Mouse (Mus musculus): ENCODE results near the gene Mrpl49. TPM values are rescaled to one million over a fixed set of nuclear protein-coding genes. Genes with fewer than 3 reads are reported as not detected.

The Mrpl49 gene
- polyA plus RNA-seq, 1 experiment: 14.8 TPM

DNA sequence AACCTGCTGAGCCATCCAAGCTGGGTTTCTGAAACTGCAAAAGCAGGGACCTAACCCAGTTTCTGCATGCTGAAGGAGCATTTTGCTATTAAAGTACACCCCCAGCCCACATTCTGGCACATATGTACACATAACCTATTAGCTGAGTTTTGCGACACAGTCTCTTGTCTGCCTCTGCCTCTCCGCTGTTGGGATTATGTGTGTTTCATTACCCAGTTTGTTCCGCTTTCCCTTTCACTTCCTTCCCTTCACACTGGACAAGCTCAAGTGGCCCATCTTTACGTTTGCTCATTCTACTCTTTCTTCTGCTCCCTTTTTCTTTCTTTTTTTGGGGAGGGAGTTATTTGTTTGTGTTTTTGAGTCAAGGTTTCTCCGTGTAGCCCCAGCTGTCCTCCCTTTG lies 16.3 kb upstream of the Mrpl49 start:
- Histone ChIP-seq H3K36me3 (ENCODE audit: control insufficient read depth, insufficient read depth, low read length) (peaks cover 32% of the 10 kb centered on the region), H3K4me1 (ENCODE audit: control insufficient read depth, insufficient read depth, insufficient read length, low read length) (peaks cover 7% of the 10 kb centered on the region), H3K27ac (ENCODE audit: insufficient read depth, low read depth, low read length) (peak overlapping the region; percentile 17; the same call in 1 of the 2 replicates), H3K27me3 (ENCODE audit: control insufficient read depth, insufficient read depth, low read length) (no peaks in the 10 kb centered on the region), H3K4me3 (ENCODE audit: low read depth, low read length) (no peak overlapping the region)
- 92% methylated on average over 5 of the region's 5 CpGs for WGBS
- TF ChIP-seq POLR2A (IDR thresholded peaks at IDR 0.05; ENCODE audit: low read depth, low read length) (no peak), CTCF (IDR thresholded peaks at IDR 0.05; ENCODE audit: extremely low read depth, insufficient read length, insufficient replicate concordance, low read depth, low read length) (no peak)

DNA sequence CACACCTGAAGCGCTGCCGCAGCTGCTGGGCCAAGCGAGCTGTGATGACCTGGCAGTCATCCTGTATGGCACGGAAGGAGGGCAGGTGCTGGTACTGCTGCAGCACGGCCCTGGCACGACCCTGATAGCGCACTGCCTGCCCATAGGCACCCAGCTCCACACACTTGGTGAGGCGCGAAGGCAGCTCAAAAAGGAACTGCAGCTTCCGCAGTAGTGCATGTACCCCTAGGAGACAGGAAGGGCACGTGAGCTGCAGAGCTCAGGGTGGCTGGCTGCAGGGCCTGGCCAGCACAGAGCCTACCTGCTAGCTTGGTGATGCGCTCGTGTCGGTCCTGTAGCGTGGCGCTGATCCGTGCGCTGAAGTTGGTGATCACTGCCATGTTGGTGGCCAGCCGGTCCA lies 13.7 kb upstream of the Mrpl49 start:
- H3K27ac ChIP-seq (ENCODE audit: insufficient read depth, low read depth, low read length): no peak overlapping the region
- peaks cover 11% of the 10 kb centered on the region for H3K4me1 ChIP-seq (ENCODE audit: control insufficient read depth, insufficient read depth, insufficient read length, low read length)
- H3K27me3 ChIP-seq (ENCODE audit: control insufficient read depth, insufficient read depth, low read length): no peaks in the 10 kb centered on the region
- no peak overlapping the region for H3K4me3 ChIP-seq (ENCODE audit: low read depth, low read length)
- H3K36me3 ChIP-seq (ENCODE audit: control insufficient read depth, insufficient read depth, low read length): peaks cover 33% of the 10 kb centered on the region
- WGBS: 95% methylated on average over 19 of the region's 19 CpGs
- no peak for TF ChIP-seq POLR2A (IDR thresholded peaks at IDR 0.05; ENCODE audit: low read depth, low read length)
- no peak for TF ChIP-seq CTCF (IDR thresholded peaks at IDR 0.05; ENCODE audit: extremely low read depth, insufficient read length, insufficient replicate concordance, low read depth, low read length)

DNA sequence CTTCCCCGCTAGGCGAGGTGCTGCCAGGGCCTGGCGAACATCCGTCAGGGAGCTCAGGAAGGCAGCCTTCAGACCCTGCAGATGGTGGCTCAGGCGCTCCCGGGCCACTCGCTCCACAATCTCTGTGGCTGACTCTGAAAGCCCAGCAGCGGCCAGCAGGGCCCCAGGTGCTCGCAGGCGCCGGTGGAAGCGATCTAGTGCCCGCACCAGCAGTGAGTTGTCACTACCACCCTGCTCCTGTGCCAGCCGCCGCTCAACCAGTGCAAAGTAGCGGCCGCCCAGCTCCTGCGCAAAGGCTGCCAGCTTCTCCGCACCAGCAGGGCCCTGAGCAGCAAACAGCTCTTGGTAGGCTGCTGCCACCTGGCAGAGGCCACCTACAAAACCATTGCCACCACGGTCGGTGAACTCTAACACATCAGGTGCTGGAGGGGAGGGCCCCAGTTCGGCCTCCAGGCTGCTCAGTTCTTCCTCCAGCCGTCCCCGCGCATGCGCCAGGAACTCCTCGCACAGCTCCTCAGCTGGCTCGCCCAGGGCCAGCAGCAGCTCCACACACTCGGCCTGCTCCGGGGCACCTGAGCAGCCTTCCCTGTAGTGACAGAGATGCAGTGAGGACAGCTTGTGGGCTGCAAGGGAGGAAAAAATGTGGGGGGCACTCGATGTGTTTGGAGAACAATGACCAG lies 13.1 kb upstream of the Mrpl49 start:
- peaks cover 33% of the 10 kb centered on the region for H3K36me3 ChIP-seq (ENCODE audit: control insufficient read depth, insufficient read depth, low read length)
- H3K4me1 ChIP-seq (ENCODE audit: control insufficient read depth, insufficient read depth, insufficient read length, low read length): peaks cover 8% of the 10 kb centered on the region
- WGBS: 90% methylated on average over 31 of the region's 31 CpGs
- H3K27me3 ChIP-seq (ENCODE audit: control insufficient read depth, insufficient read depth, low read length): no peaks in the 10 kb centered on the region
- H3K4me3 ChIP-seq (ENCODE audit: low read depth, low read length): no peak overlapping the region
- no peak overlapping the region for H3K27ac ChIP-seq (ENCODE audit: insufficient read depth, low read depth, low read length)
- TF ChIP-seq POLR2A (IDR thresholded peaks at IDR 0.05; ENCODE audit: low read depth, low read length): no peak

DNA sequence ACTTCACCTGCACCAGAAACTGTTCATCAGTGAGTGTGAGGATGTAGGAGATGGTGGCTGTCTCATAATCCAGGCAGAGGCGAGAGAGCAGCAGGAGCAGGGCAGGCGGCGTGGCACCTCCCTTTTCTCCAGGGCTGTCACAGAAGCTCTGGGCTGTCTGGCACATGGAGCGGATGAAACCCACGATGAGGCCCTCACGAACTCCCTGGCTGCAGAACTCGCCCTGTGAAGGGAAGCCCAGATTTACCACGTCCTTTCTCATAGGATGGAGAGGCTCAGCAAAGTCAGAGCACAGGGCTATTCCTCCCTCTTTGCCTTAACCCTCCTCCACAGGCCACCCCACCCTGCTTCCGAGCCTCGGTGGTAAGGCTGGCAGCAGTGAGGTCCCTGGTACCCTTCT lies 12.3 kb upstream of the Mrpl49 start:
- Histone ChIP-seq H3K27me3 (ENCODE audit: control insufficient read depth, insufficient read depth, low read length) (no peaks in the 10 kb centered on the region), H3K27ac (ENCODE audit: insufficient read depth, low read depth, low read length) (no peak overlapping the region), H3K4me1 (ENCODE audit: control insufficient read depth, insufficient read depth, insufficient read length, low read length) (peaks cover 8% of the 10 kb centered on the region), H3K4me3 (ENCODE audit: low read depth, low read length) (no peak overlapping the region), H3K36me3 (ENCODE audit: control insufficient read depth, insufficient read depth, low read length) (peaks cover 28% of the 10 kb centered on the region)
- WGBS: 93% methylated on average over 10 of the region's 10 CpGs
- no peak for TF ChIP-seq POLR2A (IDR thresholded peaks at IDR 0.05; ENCODE audit: low read depth, low read length)
- TF ChIP-seq CTCF (IDR thresholded peaks at IDR 0.05; ENCODE audit: extremely low read depth, insufficient read length, insufficient replicate concordance, low read depth, low read length): no peak

DNA sequence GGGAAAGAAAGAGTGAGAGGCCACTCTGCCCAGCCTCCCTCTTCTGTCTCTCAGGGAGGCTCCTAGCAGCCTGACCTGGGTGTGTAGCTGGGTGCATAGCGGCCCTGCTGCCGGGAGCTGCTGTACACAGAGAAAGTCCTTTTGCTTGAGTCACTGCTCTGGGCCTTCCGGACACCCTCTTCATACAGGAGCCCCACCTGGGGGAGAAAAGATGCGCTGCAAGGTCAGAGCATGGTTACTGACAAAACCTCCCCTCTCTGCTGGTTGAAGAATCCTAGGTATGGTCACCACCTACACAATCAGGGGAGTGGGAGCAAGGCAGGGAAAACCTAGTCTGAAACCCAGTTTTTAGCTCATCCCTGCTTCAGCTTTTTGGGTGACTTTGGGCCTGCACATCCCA lies 11.4 kb upstream of the Mrpl49 start:
- Histone ChIP-seq H3K36me3 (ENCODE audit: control insufficient read depth, insufficient read depth, low read length) (peaks cover 27% of the 10 kb centered on the region), H3K4me3 (ENCODE audit: low read depth, low read length) (no peak overlapping the region), H3K4me1 (ENCODE audit: control insufficient read depth, insufficient read depth, insufficient read length, low read length) (peaks cover 8% of the 10 kb centered on the region), H3K27me3 (ENCODE audit: control insufficient read depth, insufficient read depth, low read length) (no peaks in the 10 kb centered on the region), H3K27ac (ENCODE audit: insufficient read depth, low read depth, low read length) (no peak overlapping the region)
- no peak for TF ChIP-seq POLR2A (IDR thresholded peaks at IDR 0.05; ENCODE audit: low read depth, low read length)
- TF ChIP-seq CTCF (IDR thresholded peaks at IDR 0.05; ENCODE audit: extremely low read depth, insufficient read length, insufficient replicate concordance, low read depth, low read length): no peak
- 74% methylated on average over 4 of the region's 4 CpGs for WGBS

DNA sequence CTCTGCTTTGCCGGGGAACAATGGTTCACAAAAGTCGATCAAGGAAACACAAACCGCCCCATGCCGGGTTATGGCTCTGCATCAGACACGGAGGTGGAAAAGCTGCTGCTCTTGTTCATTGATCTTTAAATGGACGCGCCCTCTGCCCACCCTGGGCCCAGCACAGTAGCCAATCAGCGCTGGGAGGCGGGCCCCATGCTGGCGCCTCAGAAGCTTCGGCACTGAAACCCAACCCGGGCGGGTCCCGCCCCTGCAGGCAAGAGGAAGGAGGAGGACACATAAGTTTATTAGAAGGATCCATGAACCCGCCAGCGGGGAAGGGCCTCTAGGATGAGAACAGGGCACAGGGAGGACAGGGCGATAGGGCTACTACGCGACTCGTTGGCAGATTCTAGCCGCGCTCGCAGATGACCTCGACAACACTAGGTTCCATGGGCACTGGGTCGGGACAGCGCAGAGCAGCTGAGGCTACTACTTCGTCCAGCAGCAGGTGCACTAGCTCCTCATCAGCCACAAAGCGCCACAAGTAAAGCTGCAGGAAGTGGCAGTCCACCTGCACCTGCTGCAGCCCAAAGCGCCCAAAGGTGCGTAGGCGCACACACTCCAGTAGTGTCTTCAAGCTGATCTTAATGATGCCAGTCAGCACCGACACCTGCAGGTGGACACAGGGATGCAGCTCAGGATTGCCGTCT lies 10.3 kb upstream of the Mrpl49 start, which contains the start of gene Tm7sf2:
Tm7sf2 (minus strand) TSS at position 650 of the 692 bp plus-strand sequence.
- Histone ChIP-seq H3K4me1 (ENCODE audit: control insufficient read depth, insufficient read depth, insufficient read length, low read length) (peaks cover 8% of the 10 kb centered on the region), H3K36me3 (ENCODE audit: control insufficient read depth, insufficient read depth, low read length) (peaks cover 21% of the 10 kb centered on the region; the same call in 1 of the 2 replicates), H3K4me3 (ENCODE audit: low read depth, low read length) (peak within 1 kb of the TSS; percentile 67), H3K27me3 (ENCODE audit: control insufficient read depth, insufficient read depth, low read length) (no peaks in the 10 kb centered on the region), H3K27ac (ENCODE audit: insufficient read depth, low read depth, low read length) (peak within 1 kb of the TSS; percentile 86)
- TF ChIP-seq CTCF (IDR thresholded peaks at IDR 0.05; ENCODE audit: extremely low read depth, insufficient read length, insufficient replicate concordance, low read depth, low read length) (no peak), POLR2A (IDR thresholded peaks at IDR 0.05; ENCODE audit: low read depth, low read length) (peak; percentile 40)
- WGBS: 4% methylated on average over 33 of the region's 33 CpGs

DNA sequence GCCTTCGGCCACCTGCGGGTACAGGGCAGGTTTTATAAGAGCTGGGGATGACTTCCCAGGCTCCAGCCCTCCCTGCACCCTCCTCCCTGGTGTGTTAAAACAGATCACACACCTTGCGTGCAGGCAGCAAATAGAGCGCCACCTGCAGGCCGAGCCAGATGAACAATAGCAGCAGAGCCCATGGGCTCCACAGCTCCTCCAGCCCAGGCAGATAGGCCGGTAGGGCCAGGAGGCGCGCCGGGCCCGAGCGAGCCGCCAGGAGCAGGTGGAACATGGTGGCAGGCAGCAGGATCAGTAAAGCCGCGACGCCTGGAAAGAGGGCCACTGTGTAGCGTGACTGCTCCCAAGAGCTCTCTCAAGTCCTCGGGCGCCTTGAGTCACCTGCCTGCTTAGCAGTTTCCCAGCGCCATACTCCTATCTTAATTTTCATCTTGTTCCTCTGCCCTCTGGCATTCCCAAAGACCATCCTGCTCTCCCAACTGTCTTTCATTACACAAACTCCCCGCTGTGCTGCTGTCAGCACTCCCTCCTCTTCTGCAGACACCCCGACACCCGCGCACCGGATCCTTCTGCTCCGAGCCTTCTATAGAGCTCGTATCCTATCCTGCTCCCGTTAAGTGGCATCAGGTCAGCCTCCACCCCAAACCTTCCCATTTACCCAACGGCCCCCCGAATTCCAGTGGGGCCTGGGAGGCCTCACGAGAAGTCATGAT lies 9.6 kb upstream of the Mrpl49 start:
- H3K27ac ChIP-seq (ENCODE audit: insufficient read depth, low read depth, low read length): peak overlapping the region; percentile 33
- H3K4me1 ChIP-seq (ENCODE audit: control insufficient read depth, insufficient read depth, insufficient read length, low read length): peaks cover 12% of the 10 kb centered on the region
- peaks cover 17% of the 10 kb centered on the region; the same call in 1 of the 2 replicates for H3K36me3 ChIP-seq (ENCODE audit: control insufficient read depth, insufficient read depth, low read length)
- H3K4me3 ChIP-seq (ENCODE audit: low read depth, low read length): peak overlapping the region; percentile 67
- TF ChIP-seq POLR2A (IDR thresholded peaks at IDR 0.05; ENCODE audit: low read depth, low read length): no peak
- peak; percentile 79 for TF ChIP-seq CTCF (IDR thresholded peaks at IDR 0.05; ENCODE audit: extremely low read depth, insufficient read length, insufficient replicate concordance, low read depth, low read length)
- WGBS: under 1% methylated on average over 30 of the region's 30 CpGs
- no peaks in the 10 kb centered on the region for H3K27me3 ChIP-seq (ENCODE audit: control insufficient read depth, insufficient read depth, low read length)

All from small intestine, adult 2 months (tissue).